Mouse (Mus musculus): ENCODE measurements at regions not wholly inside any gene's neighbourhood (a gene's known extent, or its start where the extent isn't known, plus 50 kb on each side); places are given as distances from the start of the nearest gene placed in this dataset.

DNA sequence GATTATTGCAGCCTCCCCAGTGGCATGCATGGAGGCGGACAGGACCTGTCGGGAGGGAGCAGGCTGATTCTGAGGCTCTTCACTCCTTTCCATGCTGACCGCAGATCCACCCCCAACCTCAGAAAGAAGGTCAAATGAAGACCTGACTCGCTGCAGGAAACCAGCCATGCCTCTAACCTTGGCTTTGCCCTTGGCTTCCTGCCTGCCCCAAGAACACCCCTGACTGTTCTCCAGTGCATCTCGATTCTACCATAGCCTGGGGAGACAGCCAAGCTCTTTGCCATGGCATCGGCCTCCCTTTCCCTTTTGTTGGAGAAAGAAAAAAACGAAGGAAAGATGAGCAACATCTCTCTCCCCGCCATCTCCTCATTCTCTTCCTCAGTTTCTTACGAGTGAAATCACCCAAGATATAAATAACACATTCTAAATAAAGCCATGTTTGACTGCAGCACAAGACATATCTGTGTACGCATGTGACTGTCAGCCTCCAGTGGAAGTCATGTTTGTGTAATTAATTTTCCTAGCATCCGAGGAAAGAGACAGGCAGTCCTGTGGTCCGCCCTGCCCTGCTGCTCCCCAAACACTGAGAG is 102.4 kb upstream of the Sdk1 start:
- DNase-seq, result no peak

DNA sequence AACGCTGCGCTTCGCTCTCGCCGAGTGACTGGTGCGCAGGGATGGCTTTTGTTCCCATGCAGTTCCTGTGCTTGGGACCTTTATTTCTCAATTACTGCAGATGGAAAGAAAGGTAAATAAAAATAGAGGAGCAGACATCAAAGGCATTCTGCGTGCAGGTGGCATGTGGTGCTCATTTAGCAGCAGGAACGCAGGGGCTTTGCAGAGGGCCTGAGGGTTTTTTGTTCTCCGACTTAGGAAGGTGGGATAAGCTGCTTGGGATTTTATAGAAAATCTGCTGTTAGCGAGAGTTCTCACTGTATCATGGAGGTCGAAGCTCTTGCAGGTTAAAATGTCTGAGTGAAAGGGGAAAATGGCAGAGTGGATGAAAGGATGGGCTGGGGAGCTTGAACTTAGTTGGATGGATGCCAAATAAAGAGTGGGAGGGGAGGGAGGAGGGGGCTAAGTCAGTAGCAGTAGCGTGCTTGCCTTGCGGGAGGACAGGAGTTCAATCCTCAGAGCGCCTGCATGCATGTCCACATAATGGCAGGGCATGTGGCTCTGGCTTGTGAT is 101.9 kb upstream of the Sdk1 start:
- no peak for DNase-seq

DNA sequence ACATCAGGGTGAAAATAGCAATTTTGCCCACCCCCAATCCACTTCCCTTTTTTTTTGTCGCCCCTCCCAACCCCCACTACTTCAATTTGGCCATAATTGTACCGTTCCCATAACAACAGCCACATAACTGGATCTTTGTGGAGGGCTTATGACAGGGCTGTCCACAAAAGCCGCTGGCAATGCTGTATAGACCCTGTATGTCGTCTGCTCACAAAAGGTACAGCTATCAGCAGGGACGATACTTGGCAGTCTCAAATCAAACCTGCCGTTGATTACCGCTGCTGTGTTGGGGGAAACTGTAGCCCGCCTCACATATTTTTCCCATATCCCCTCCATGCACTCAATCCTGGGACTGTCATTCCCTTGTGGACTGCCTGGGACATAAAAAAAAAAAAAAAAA is 80.9 kb upstream of the Sdk1 start:
- no peak for DNase-seq

DNA sequence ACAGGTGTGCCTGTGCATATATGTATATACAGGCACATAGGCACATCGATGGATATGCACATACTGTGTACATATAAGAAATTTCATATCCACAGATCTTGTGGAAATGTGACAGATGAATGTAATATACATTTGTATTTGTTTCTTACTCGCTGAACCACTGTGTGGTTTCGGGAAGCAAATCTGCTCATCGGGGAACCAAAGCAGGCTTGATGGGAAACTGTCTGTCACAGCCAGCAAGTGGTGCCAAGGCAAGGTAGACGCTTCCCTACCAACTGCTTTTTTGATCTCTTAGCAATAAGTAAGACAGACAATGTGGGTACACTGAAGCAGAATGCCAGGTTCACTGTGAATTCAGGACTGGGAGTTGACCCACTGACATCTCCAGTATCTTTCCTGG is 80.3 kb upstream of the Sdk1 start:
- DNase-seq, result no peak

- DNase-seq, result no peak
These were observed 58.8 kb upstream of the Sdk1 start for GRCm38 (mm10) chr5:141182442-141182841.

- DNase-seq, result no peak
These were observed 52.3 kb upstream of the Sdk1 start for GRCm38 (mm10) chr5:141189033-141189432.
